Mouse (Mus musculus): ENCODE results near the gene Ints14.

Ints14 gene

GRCm38 (mm10) chr9:64960117-64960977, at the start of gene Ints14:
Ints14 (plus strand) TSS chr9:64960905.
- DNase-seq (ENCODE audit: low read depth, low spot score): peak; percentile 98

GRCm38 (mm10) chr9:64913406-64913805, 47.3 kb upstream of the Ints14 start:
- DNase-seq (ENCODE audit: low read depth, low spot score): no peak

DNA sequence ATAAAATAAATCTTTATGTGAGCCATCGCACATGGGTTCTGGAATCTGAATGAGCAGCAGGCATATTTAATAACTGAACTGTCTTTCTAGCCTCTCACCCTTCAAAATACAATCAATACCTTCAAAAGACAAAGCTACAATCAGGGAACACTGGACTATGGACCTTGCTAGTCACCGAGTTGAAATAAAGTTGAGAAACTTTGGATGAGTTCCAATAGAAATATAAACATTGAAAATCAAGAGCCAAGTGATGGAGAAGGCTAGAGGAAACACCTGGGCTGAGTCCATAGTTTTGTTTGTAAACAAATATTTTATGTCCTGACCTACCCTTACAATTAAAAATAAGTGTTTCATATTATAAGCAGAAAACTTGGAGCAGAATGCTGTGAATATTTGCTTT, 46.7 kb upstream of the Ints14 start:
- no peak for DNase-seq (ENCODE audit: low read depth, low spot score)

DNA sequence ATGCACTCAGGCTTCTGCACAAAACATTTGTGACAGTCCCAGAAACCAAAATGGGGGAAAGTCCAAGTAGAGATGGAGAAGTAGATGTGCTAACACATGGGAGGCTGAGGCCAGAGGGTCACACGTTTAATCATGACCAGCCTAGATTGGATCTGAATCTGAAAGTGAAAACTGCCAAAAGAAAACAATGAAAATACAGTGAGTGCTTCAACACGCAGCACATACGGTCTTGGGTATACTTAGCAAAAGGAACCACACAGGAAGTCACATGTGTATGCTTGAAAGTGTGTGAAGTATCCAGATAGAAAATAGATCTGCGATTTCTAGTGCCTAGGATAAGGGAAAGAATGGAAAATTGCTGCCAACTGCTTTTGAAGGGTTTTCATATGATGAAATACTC, 46.1 kb upstream of the Ints14 start:
- DNase-seq (ENCODE audit: low read depth, low spot score): no peak

DNA sequence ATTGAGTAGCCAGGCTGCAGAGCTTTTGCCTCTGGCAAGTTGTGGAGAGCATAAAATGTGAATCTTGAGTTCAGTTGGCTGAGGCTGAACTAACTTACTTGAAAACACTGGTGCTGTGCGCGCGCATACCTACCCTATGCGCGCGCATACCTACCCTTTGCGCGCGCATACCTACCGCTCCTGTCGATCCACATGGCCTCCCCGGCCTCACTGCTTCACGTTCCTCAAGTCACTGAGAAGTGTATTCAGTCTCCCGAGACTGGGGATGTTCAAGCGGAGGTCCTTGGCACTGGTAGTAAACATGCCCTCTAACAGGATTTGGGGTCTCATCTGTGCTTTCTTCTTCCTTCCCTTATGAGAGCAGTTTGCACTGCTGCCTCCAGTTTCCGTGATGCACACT, 42.1 kb upstream of the Ints14 start:
- peak; percentile 97 for DNase-seq (ENCODE audit: low read depth, low spot score)

GRCm38 (mm10) chr9:64925771-64926170, 34.9 kb upstream of the Ints14 start:
- no peak for DNase-seq (ENCODE audit: low read depth, low spot score)

DNA sequence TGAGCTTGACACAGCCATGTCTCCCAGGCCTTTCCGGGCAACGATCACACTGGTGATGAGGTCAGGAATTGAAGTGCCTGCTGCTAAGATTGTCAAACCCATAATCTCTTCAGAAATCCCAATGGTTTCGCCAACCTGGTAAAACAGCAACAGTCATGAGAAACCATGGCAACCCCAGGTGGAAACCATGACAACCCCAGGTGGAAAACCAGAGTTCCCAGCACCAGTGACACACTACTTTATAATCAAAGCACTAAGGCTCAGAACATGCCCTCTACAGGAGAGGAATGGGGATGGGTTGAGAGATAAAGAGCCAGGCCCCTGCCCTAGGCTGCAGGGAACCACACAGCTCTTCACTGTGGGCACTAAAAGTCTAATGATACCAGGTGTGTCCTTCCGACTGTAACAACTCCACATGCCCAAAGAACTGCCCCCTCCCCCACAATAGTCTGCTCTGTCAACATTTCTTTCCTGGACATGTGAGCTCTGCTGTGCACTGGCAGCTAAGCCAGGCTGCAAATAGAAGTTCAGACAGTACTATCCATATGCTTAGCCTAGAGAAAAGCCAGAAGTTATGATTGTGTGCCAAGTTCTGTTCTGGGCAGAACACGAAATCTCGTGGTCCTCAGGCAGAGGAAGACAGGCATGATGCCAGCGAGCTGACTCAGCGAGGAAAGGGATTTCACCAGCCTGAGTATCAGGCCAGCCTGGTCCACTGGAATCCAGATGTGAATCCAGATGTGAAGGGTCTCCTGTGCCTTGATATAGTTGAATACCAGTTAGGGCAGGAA, 34.3 kb upstream of the Ints14 start:
- DNase-seq (ENCODE audit: low read depth, low spot score): no peak

DNA sequence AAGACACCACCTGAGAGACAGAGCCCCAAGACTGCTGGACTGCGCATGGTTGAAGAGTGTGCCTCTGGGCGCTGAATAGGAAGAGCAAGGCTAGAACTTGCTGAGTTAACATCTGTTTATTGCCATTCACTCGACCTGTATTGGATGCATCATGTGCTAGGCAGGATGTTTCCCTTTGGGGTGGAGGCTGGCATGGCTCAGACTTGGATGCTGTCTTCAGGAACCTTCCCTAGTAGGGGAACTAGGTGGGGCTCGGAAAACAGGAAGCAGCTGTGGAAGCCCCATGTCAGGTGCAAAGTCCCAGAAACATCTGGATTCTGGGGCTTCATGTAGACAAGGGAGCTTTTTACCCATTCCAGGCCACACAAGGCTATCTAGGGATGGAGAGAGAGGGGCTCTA, 30.4 kb upstream of the Ints14 start:
- no peak for DNase-seq (ENCODE audit: low read depth, low spot score)

DNA sequence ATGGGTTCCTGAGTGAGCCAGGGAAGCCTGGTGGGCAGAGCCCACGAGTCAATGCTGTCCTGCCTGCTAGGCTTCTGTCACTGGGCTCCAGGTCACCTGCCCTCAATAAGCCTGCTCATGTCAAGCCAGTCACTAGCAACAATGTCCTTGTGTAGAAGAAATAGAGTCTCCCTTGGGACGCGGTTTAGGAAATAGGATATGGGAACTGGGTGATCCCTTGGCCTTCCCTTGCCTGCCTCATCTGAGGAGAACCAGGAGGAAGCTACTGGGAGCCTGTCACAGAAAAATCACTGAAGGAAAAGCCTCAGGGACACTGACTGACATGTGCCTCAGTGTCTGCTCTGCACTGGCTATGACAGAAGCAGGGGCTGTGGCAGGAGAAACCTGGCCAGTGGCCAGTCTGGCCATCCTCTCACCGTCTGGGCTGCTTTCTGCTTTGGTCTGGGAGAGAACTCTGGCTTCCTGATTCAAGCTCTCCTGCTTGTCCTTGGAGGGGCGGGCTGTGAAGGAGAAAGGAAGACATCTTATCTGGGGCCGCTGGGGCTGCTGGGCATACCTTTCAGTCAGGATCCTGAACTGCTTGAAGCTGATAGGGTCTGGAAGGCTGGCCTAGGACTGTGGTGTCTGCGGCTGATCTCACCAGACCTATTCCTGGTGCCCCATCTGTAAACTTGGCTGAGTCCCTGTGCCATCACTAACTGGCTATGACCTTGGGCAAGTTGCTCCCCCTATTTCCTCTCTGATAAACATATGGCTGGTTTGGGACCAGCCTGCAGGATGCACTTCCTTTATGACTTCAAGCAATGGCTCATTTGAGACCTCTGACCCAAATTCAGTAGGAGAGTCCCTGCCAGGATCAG, 28.7 kb upstream of the Ints14 start:
- no peak for DNase-seq (ENCODE audit: low read depth, low spot score)

- peak; percentile 77 for DNase-seq (ENCODE audit: low read depth, low spot score)
These were observed 26.5 kb upstream of the Ints14 start for GRCm38 (mm10) chr9:64934015-64934754.

GRCm38 (mm10) chr9:64936508-64936907, 24.2 kb upstream of the Ints14 start:
- peak; percentile 85 for DNase-seq (ENCODE audit: low read depth, low spot score)

- peak; percentile 45 for DNase-seq (ENCODE audit: low read depth, low spot score)
These were observed 23.2 kb upstream of the Ints14 start for GRCm38 (mm10) chr9:64937491-64937890.

- DNase-seq (ENCODE audit: low read depth, low spot score): no peak
These were observed 22.2 kb upstream of the Ints14 start for GRCm38 (mm10) chr9:64938535-64938934.

- DNase-seq (ENCODE audit: low read depth, low spot score): no peak
These were observed 21.4 kb upstream of the Ints14 start for GRCm38 (mm10) chr9:64939281-64939680.

- no peak for DNase-seq (ENCODE audit: low read depth, low spot score)
These were observed 20.9 kb upstream of the Ints14 start for GRCm38 (mm10) chr9:64939790-64940189.

GRCm38 (mm10) chr9:64940731-64941346, 19.9 kb upstream of the Ints14 start:
- DNase-seq (ENCODE audit: low read depth, low spot score): no peak

DNA sequence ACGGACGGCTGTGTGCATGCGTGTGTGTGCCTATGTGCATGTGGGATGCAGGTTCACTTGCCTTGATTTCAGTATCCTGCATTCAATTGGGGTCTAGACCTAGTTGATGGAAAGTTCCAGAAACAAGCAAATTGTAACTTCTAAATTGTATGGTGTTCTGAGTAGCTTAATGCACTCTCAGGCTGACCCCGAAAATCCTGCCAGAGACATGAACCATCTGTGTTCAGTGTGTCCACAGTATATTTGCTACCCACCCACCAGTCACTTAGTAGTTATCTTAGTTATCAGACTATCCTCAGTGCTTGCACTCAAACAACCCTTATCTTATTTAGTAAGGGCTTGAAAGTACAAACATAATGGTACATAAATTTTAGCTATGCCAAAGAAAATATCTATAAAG, 19.1 kb upstream of the Ints14 start:
- DNase-seq (ENCODE audit: low read depth, low spot score): no peak

DNA sequence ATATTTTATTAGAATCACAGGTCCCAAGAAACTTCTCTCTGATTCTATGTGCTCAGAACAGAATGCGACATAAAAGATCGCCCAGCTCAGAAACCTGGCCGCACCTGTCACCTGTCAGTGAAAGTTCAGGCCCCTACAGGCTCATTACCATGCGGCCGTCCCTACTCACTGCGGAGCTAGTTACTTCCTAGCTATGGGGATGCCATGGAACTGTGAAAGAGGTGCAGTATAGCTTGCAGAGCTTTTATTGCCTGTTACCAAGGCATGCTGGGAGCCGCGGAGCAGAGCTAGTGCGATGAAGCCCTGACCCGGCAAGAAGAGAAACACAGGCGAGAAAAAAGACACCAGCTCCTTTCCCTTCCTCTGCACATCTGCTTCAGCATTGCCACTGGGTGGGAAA, 16.7 kb upstream of the Ints14 start:
- DNase-seq (ENCODE audit: low read depth, low spot score): no peak

DNA sequence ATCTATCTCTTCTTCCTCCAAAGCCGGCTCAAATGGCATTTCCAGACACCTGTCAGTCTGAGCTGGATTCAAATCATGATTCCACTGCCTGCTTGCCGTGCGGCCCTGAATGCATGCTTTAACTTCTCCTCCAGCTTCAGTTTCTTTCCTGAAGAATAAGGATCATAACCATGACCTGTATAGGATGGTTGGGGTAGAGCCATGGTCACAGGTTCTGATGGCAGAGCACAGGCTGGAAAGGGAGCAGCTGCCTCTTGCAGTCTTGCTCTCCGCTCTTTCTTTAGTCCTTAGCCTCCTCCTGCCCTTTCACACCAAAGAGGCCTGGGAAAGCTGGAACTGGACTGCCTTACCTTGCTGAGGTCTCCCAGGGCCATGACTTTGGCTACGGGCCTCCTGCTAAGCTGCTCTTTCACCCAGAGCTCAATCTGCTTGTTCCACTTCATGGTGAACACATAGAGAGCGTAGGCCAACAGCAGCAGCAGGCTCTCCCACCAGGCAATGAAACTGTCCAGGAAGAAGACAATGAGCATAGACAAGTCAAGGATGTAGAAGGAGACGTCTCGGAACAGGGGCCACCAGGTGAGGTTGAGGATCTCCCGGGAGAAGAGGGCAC, 13.1 kb upstream of the Ints14 start:
- DNase-seq (ENCODE audit: low read depth, low spot score): peak; percentile 34

DNA sequence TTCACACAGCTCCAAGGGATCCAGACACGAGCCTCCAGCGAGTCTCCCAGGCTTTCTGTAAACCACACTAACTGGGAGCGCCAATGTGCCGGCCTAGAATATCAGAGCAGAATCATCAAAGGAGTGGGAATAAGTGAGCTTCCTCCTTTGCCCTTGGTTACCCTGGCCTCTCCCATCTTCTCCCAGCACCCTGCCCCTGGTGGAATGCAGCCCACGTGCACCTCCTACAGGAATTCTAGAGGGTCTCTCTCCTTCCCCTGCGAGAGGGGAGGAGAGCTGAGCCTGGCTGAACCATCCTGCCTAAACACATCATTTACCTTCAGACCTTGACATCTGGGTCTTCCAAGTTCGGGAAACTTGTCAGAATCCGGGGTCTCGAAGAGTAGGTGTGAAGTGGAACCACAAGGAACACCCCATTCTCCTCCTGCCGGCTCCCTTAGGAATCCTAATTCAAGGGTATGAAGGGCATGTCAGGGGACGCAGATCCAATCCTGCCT, 9.5 kb upstream of the Ints14 start, which contains the start of gene Slc24a1:
Slc24a1 (minus strand) TSS at position 447 of the 497 bp plus-strand sequence.
- peak; percentile 72 for DNase-seq (ENCODE audit: low read depth, low spot score)

Data from ZHBTc4 (cell line).